Mouse (Mus musculus) forebrain, embryonic 15.5 days (tissue): ENCODE measurements around the gene Ptprt. TPM values are rescaled to one million over a fixed set of nuclear protein-coding genes. Genes with fewer than 3 reads are reported as not detected.

ENCODE experiments used
- ATAC-seq: fragments of 200-750 bp; cut with Nextera tagmentation; replicated peaks from 2 replicates; pipeline ENCODE4 v1.8.0; 2017; ENCODE audit warnings: mild to moderate bottlenecking, moderate TSS enrichment, moderate library complexity
- H3K27ac ChIP-seq: fragments of 300-500 bp; sonication (generic); replicated peaks from 2 replicates; pipeline ENCODE4 v1.5.1; 2015; ENCODE audit warnings: mild to moderate bottlenecking, inconsistent platforms
- H3K27me3 ChIP-seq: fragments of 300-500 bp; sonication (generic); 2 replicates; pipeline ENCODE4 v1.6.1; 2015; ENCODE audit warnings: inconsistent platforms
- H3K36me3 ChIP-seq: fragments of 300-500 bp; sonication (generic); 2 replicates; pipeline ENCODE4 v1.6.1; 2015; ENCODE audit warnings: mild to moderate bottlenecking, inconsistent platforms
- H3K4me1 ChIP-seq: fragments of 300-500 bp; sonication (generic); 2 replicates; pipeline ENCODE4 v1.6.1; 2015; ENCODE audit warnings: inconsistent platforms
- H3K4me2 ChIP-seq: fragments of 300-500 bp; sonication (generic); replicated peaks from 2 replicates; pipeline ENCODE4 v1.6.1; 2015; ENCODE audit warnings: mild to moderate bottlenecking, inconsistent platforms
- H3K4me3 ChIP-seq: fragments of 300-500 bp; sonication (generic); 2 replicates; pipeline ENCODE4 v1.5.1; 2015; ENCODE audit warnings: mild to moderate bottlenecking, inconsistent platforms
- H3K9ac ChIP-seq: fragments of 300-500 bp; sonication (generic); replicated peaks from 2 replicates; pipeline ENCODE4 v1.6.1; 2015; ENCODE audit warnings: mild to moderate bottlenecking, inconsistent platforms
- H3K9me3 ChIP-seq: fragments of 300-500 bp; sonication (generic); 2 replicates; pipeline ENCODE4 v1.6.1; 2016; ENCODE audit warnings: inconsistent platforms
- WGBS: fragments of 180-500 bp; shearing (Covaris S2); methylation state at CpG from one replicate; pipeline ENCODE4 v1.1.7; 2015; ENCODE audit warnings: mixed read lengths; 5-methylcytosine and 5-hydroxymethylcytosine counted together
- polyA plus RNA-seq: library from polyadenylated mRNA; unstranded; fragments of >200 nt; fragmentation: Nextera tagmentation; extraction: Ambion mirVana; gene quantifications from 2 replicates; pipeline ENCODE4 v1.2.1, GENCODE M21; 2015

The Ptprt gene
- polyA plus RNA-seq, 1 experiment from 2014 or later: 8.2 TPM

DNA sequence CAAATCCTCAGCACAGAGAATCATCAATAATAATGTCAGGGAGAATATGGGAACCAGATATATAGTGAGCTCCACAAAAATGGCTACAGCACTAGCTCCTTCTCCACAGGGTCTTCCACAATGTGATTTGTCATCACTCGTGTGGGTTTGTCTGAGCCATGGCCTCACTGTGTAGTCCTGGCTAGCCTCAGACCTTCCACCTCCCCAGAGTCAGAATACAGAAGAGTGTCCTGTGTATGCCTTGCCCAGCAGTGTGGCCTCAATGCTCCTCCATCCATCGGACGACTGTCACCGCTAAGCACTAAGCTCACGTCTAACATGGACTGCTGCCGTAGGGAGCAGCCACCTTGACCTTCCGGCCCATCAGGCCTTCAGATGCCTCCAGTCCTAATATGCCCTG, 83.1 kb downstream of the Ptprt start:
- no peaks in the 10 kb centered on the region for H3K9me3 ChIP-seq
- no peak overlapping the region for H3K4me3 ChIP-seq
- H3K4me1 ChIP-seq: peaks cover 9% of the 10 kb centered on the region; the same call in 1 of the 2 replicates
- whole genome bisulfite sequencing: 93% methylated on average over 7 of the region's 7 CpGs
- H3K9ac ChIP-seq: no peak overlapping the region
- no peak for ATAC-seq
- no peak overlapping the region for H3K27ac ChIP-seq
- H3K27me3 ChIP-seq: no peaks in the 10 kb centered on the region
- no peak overlapping the region for H3K4me2 ChIP-seq
- H3K36me3 ChIP-seq: no peaks in the 10 kb centered on the region

DNA sequence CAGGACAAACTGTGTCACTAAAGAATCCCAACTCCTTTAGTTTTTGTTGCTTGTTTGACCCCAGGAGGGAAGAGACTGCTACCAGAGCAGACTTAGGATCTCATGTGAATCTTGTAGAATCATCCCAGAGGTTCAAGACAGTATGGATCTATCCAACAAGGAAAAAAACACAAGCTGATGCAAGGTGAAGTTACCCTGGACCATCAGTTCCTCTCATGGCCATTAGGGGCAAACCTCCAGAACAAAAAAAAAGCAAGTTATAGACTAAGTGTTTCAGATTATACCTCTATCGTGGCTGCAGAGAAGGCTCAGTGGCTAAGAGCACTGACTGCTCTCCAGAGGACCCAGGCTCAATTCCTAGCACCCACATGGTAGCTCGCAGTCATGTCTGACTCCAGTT, 88.1 kb downstream of the Ptprt start:
- no peak for ATAC-seq
- H3K4me3 ChIP-seq: no peak overlapping the region
- H3K9ac ChIP-seq: no peak overlapping the region
- H3K9me3 ChIP-seq: no peaks in the 10 kb centered on the region
- no peaks in the 10 kb centered on the region for H3K36me3 ChIP-seq
- no peaks in the 10 kb centered on the region for H3K27me3 ChIP-seq
- no peak overlapping the region for H3K27ac ChIP-seq
- peaks cover 9% of the 10 kb centered on the region; the same call in 1 of the 2 replicates for H3K4me1 ChIP-seq
- 72% methylated on average over 2 of the region's 2 CpGs for WGBS
- H3K4me2 ChIP-seq: no peak overlapping the region

DNA sequence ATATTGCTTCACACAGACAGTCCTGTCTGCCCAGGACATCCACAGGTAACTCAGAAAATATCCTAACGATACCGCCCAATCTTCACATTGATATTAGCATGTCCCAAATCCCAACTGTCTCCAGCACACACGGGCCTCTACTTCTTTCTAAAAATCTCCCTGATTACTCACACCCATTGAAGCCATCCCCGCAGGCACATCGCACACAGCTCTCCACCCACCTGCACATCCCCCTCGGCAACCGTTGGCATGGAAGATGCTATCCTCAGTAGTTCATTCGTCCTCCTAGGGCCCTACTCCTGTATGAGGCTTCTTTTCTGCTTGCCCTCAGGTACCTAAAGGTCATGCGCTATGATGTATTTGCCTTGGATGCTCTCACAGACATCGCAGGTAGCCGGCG, 89.9 kb downstream of the Ptprt start:
- no peak overlapping the region for H3K27ac ChIP-seq
- H3K9ac ChIP-seq: no peak overlapping the region
- H3K36me3 ChIP-seq: no peaks in the 10 kb centered on the region
- no peak overlapping the region for H3K4me2 ChIP-seq
- H3K9me3 ChIP-seq: no peaks in the 10 kb centered on the region
- no peaks in the 10 kb centered on the region for H3K27me3 ChIP-seq
- H3K4me1 ChIP-seq: no peaks in the 10 kb centered on the region
- no peak for ATAC-seq
- no peak overlapping the region for H3K4me3 ChIP-seq
- WGBS: 89% methylated on average over 12 of the region's 12 CpGs

DNA sequence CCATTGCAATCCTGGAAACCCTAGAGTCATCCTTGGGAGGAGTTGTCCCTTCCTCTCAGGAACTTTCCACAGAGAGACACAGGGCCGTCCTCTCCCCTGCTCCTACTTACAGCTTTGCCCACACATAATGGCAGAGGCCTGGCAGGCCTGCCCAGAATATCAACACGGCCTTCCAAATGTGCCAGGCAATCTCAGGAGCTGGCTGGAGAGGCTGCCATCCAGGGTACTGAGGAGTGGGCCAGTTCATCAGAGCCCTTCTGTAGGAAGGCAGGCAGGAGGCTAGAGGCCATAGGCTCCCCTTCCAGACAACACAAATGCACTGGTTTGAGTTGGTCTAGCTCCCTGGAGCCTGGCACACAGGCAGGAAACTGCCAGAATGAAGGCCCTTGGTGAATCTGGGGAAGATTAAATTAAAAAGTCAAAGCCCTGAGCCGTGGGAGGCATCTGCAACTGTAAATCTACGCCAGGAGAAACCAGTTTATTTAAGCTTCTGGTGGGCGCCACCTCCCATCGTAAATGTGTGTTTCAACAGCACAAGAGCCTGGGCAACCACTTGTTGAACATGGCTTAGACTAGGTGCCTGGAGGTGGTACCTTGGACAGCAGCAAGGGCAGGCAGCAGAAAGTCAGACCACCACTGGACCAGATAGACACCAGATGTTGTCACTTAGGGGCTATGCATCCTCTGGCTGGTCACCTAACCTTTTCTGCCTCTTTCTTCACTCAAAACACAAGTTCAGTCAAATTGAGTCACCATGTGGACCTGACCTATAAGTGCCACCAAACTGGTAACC, 92.4 kb downstream of the Ptprt start:
- H3K4me3 ChIP-seq: no peak overlapping the region
- H3K4me1 ChIP-seq: no peaks in the 10 kb centered on the region
- no peak overlapping the region for H3K9ac ChIP-seq
- no peaks in the 10 kb centered on the region for H3K9me3 ChIP-seq
- H3K27ac ChIP-seq: no peak overlapping the region
- ATAC-seq: no peak
- H3K4me2 ChIP-seq: no peak overlapping the region
- no peaks in the 10 kb centered on the region for H3K27me3 ChIP-seq
- H3K36me3 ChIP-seq: no peaks in the 10 kb centered on the region
- 81% methylated on average over 6 of the region's 6 CpGs for WGBS

DNA sequence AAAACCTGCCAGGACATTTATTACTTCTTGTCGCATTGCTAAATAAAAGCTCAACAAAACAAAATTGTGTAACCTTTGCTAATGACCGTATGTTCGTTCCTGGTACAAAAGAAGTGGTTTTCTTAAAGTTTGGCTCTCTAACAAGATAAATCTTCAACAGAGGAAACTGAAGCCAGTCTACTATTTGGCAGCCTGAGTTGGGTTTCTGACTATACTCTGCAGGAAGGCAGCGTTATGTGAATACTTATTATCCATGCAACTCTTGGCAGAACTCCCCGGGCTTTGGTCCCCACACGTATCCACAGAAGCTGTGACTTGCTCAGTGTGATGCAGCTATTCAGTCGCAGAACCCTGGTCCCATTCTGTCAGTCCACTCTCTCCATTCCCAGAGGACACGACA, 112.6 kb downstream of the Ptprt start:
- H3K9me3 ChIP-seq: no peaks in the 10 kb centered on the region
- H3K36me3 ChIP-seq: no peaks in the 10 kb centered on the region
- H3K4me3 ChIP-seq: no peak overlapping the region
- H3K4me2 ChIP-seq: no peak overlapping the region
- no peak overlapping the region for H3K9ac ChIP-seq
- peaks cover 6% of the 10 kb centered on the region for H3K4me1 ChIP-seq
- no peaks in the 10 kb centered on the region for H3K27me3 ChIP-seq
- WGBS: 42% methylated on average over 8 of the region's 8 CpGs
- H3K27ac ChIP-seq: no peak overlapping the region
- 0 out of 2 replicates have a peak, but pooled peaks have one; percentile 23 for ATAC-seq

DNA sequence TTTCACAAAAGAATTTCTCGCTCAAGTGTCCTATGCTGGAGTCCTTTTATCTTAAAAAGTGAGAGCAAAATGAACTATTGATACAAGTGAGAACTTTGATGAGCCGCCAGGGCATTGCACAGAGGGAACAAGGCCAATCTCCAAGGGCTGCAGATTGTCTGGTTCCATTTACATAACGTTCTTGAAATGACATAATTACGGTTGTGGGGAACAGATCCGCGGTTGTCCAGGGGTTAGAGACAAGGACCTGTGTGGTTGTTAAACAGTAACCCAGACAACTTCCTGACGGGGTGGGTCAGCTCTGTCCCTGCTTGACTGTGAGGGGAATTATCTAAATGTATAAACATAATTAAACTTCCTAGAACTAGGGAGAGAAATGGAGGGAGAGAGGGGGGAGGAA, 129.3 kb downstream of the Ptprt start:
- H3K9ac ChIP-seq: no peak overlapping the region
- H3K4me1 ChIP-seq: 0 out of 2 replicates have a peak, but pooled peaks cover 4% of the 10 kb centered on the region
- no peak overlapping the region for H3K4me2 ChIP-seq
- H3K27me3 ChIP-seq: no peaks in the 10 kb centered on the region
- no peak for ATAC-seq
- H3K36me3 ChIP-seq: no peaks in the 10 kb centered on the region
- H3K9me3 ChIP-seq: no peaks in the 10 kb centered on the region
- H3K27ac ChIP-seq: no peak overlapping the region
- no peak overlapping the region for H3K4me3 ChIP-seq
- WGBS: 32% methylated on average over 7 of the region's 7 CpGs

DNA sequence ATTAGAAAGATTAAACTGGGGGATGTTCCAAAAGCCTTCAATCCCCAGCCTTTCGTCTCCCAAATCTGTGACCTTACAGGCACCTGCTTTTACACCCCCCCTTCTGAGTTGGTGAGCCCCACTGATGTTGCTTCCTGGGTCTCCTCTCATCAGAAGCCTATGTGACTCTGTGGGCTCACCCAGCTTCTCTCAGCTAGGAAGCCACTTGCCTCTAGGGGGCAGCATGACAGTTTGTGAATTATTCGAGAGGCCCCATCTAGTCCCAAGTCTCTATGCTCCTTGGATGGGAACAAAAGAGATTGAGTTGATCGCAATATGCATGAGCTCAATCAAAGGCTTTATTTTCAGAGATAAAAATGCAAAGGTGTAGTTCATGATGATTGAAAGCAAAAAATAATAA, 132.0 kb downstream of the Ptprt start:
- no peaks in the 10 kb centered on the region for H3K36me3 ChIP-seq
- no peak for ATAC-seq
- WGBS: 89% methylated on average over 3 of the region's 3 CpGs
- H3K27me3 ChIP-seq: no peaks in the 10 kb centered on the region
- H3K4me1 ChIP-seq: 0 out of 2 replicates have a peak, but pooled peaks cover 4% of the 10 kb centered on the region
- H3K9ac ChIP-seq: no peak overlapping the region
- no peak overlapping the region for H3K27ac ChIP-seq
- H3K4me2 ChIP-seq: no peak overlapping the region
- no peaks in the 10 kb centered on the region for H3K9me3 ChIP-seq
- no peak overlapping the region for H3K4me3 ChIP-seq

DNA sequence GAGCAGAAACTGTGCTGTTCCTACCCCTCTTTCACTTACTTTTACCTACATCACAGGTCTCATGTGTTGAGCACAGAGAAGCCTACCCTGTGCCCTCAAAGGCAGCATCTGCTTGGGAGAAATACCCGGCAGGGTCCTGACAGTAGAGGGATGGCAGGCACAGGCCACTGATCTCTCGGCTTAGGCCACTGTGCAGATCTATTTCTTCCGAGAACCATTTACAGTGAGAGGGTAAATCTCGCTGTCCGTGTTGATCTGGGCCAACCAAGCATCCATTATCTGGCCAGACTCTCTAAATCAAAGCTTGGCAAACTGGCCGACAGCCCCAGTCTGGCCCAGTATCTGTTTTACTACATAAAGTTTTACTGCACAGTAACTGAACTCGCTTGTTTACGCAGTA, 145.0 kb downstream of the Ptprt start:
- no peak overlapping the region for H3K4me2 ChIP-seq
- H3K4me1 ChIP-seq: no peaks in the 10 kb centered on the region
- H3K27me3 ChIP-seq: no peaks in the 10 kb centered on the region
- H3K4me3 ChIP-seq: no peak overlapping the region
- no peaks in the 10 kb centered on the region for H3K36me3 ChIP-seq
- no peak overlapping the region for H3K9ac ChIP-seq
- ATAC-seq: no peak
- WGBS: 87% methylated on average over 8 of the region's 8 CpGs
- no peak overlapping the region for H3K27ac ChIP-seq
- no peaks in the 10 kb centered on the region for H3K9me3 ChIP-seq

DNA sequence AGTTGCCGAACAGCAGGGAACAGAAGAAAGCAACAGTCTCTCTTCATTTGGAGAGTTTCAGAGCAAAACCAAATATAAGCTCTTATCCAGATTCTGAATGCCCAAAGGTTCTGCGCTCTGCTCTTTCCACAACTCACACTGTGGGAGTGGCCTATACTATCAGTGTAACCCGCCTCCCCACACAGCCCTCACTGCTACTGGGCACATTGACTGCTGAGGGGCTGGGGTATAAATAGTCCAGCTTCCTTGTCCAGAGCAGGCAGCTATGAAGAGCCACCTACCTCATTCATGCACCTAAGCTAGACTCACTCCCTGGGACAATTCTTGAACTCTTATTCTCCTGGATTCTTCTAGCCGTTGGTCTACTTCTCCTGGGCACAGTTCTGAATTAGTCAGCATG, 147.9 kb downstream of the Ptprt start:
- Histone ChIP-seq H3K36me3 (no peaks in the 10 kb centered on the region), H3K27ac (no peak overlapping the region), H3K9me3 (no peaks in the 10 kb centered on the region), H3K4me2 (no peak overlapping the region), H3K27me3 (no peaks in the 10 kb centered on the region), H3K4me3 (no peak overlapping the region), H3K9ac (no peak overlapping the region), H3K4me1 (no peaks in the 10 kb centered on the region)
- 83% methylated on average over 4 of the region's 4 CpGs for WGBS
- no peak for ATAC-seq

DNA sequence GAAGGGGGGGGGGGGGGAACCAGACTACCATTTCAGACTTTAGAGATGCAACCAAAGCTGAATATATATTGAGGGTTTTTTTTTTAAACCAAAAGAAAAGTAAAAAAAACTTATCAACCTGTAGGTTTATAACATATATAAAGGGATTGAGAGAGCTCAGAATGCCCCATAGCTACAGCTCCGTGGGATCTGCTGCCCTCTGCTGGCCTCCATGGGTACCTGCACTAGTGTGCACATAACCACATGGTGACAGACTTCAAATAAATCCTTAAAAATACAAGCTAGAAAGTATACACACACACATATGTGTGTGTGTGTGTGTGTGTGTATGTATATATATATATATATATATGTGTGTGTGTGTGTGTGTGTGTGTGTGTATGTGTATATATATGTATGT, 148.9 kb downstream of the Ptprt start:
- no peaks in the 10 kb centered on the region for H3K9me3 ChIP-seq
- H3K27me3 ChIP-seq: no peaks in the 10 kb centered on the region
- H3K36me3 ChIP-seq: no peaks in the 10 kb centered on the region
- H3K4me3 ChIP-seq: no peak overlapping the region
- H3K4me2 ChIP-seq: no peak overlapping the region
- peaks cover 5% of the 10 kb centered on the region; the same call in 1 of the 2 replicates for H3K4me1 ChIP-seq
- 79% methylated on average over 1 of the region's 1 CpGs for WGBS
- no peak overlapping the region for H3K9ac ChIP-seq
- no peak overlapping the region for H3K27ac ChIP-seq
- no peak for ATAC-seq

DNA sequence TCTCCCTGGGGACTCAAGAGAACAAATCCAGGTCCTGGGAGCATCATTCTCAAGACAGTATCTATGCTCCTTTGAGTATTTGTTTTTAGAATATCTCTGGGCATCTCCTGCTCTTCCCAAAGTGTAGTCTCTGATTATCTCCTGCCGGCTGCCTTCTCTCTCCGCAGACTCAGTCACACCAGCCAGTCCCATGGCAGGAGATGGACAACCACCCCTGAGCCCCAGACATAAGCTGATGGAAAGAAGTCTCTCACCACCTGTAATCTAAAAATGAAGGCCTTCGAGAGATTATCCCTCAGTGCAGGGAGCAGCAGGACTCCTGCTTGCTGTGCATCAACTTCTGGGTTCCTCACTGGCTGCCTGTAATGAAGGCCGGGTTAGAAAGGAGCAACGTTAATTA, 151.9 kb downstream of the Ptprt start:
- Histone ChIP-seq H3K4me1 (peaks cover 5% of the 10 kb centered on the region; the same call in 1 of the 2 replicates), H3K9ac (no peak overlapping the region), H3K4me2 (no peak overlapping the region), H3K4me3 (no peak overlapping the region), H3K27ac (no peak overlapping the region), H3K27me3 (no peaks in the 10 kb centered on the region), H3K9me3 (no peaks in the 10 kb centered on the region), H3K36me3 (no peaks in the 10 kb centered on the region)
- WGBS: 61% methylated on average over 5 of the region's 5 CpGs
- no peak for ATAC-seq

DNA sequence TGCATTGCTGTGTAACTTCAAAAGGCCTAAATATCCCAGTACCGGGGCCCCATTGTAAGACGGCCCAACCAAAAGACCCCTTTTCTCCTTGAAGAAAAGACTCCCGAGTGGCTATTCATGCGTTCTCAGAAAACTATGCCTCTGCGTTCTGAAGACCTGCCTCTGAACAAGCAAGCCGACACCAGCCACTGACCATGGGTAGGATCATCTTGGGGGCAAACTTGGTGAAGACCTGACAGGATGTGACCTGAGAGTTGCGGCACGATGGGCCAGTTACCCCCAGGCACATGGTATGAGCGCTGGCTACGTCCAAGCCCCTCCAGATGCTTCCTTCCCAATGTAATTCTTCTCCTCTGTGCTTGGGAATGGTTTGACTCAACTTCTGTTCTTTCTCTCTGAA, 153.3 kb downstream of the Ptprt start:
- H3K36me3 ChIP-seq: no peaks in the 10 kb centered on the region
- 31% methylated on average over 10 of the region's 10 CpGs for WGBS
- no peak overlapping the region for H3K4me3 ChIP-seq
- H3K27ac ChIP-seq: no peak overlapping the region
- H3K9ac ChIP-seq: no peak overlapping the region
- peaks cover 5% of the 10 kb centered on the region; the same call in 1 of the 2 replicates for H3K4me1 ChIP-seq
- no peak for ATAC-seq
- no peaks in the 10 kb centered on the region for H3K27me3 ChIP-seq
- no peaks in the 10 kb centered on the region for H3K9me3 ChIP-seq
- H3K4me2 ChIP-seq: no peak overlapping the region

DNA sequence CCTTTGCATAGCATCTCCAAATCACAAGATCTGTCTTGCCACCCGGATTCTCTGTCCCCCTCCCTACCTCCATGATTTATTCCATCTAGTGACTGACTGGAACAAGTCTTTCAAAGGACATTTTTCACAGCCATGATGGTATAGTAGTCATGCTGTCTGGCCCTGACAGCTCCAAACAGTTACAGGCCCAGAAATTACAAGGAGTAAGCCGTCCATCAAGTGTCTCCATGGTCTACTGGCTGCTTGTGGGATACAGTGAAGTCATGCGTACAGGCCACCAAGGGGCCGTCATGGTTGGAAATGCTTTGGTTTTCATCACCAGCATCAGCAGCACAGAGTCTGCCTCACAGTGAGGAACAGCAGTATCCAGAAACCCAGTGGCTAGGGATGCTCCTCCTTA, 156.1 kb downstream of the Ptprt start:
- Histone ChIP-seq H3K4me1 (peaks cover 5% of the 10 kb centered on the region; the same call in 1 of the 2 replicates), H3K4me2 (no peak overlapping the region), H3K4me3 (no peak overlapping the region), H3K36me3 (no peaks in the 10 kb centered on the region), H3K9me3 (no peaks in the 10 kb centered on the region), H3K27me3 (no peaks in the 10 kb centered on the region), H3K9ac (no peak overlapping the region), H3K27ac (no peak overlapping the region)
- 77% methylated on average over 4 of the region's 4 CpGs for WGBS
- no peak for ATAC-seq
